8 mouse cellular contexts compared by ENCODE assay signal in genomic region chr11:9048011-9048702, GRCm38 (mm10). TPM values are rescaled to one million over a fixed set of nuclear protein-coding genes. Genes with fewer than 3 reads are reported as not detected.
DNase-seq lines count a peak whose midpoint lies in the region; ATAC-seq and TF ChIP-seq lines count a peak whose summit lies in the region.

TSS of gene Gm11992 (plus strand) at chr11:9048594.

- TF ChIP-seq EP300 in stomach, postnatal 0 days (optimal IDR thresholded peaks at IDR 0.05): no peak

- H3K36me3 ChIP-seq in forebrain, embryonic 14.5 days (ENCODE audit: control insufficient read depth, insufficient read depth, low read length): no peaks in the 10 kb centered on the region
- no peaks in the 10 kb centered on the region for H3K36me3 ChIP-seq in liver, embryonic 16.5 days (ENCODE audit: control insufficient read depth, insufficient read depth)
- H3K36me3 ChIP-seq in neural tube, embryonic 12.5 days: no peaks in the 10 kb centered on the region
- no peaks in the 10 kb centered on the region for H3K36me3 ChIP-seq in stomach, postnatal 0 days (ENCODE audit: control insufficient read depth, insufficient read depth, low read length)

- H3K9ac ChIP-seq in forebrain, embryonic 14.5 days (ENCODE audit: low read length): peak within 1 kb of the TSS; percentile 23; the same call in 1 of the 2 replicates
- no peak within 1 kb of the TSS for H3K9ac ChIP-seq in liver, embryonic 16.5 days (ENCODE audit: low read depth, low read length)
- peak within 1 kb of the TSS; percentile 29; the same call in 1 of the 2 replicates for H3K9ac ChIP-seq in neural tube, embryonic 12.5 days
- H3K9ac ChIP-seq in stomach, postnatal 0 days (ENCODE audit: low read length): peak within 1 kb of the TSS; percentile 56

- no peak within 1 kb of the TSS for H3K27ac ChIP-seq in forebrain, embryonic 14.5 days (ENCODE audit: low read depth, low read length)
- no peak within 1 kb of the TSS for H3K27ac ChIP-seq in liver, embryonic 16.5 days (ENCODE audit: low read length)
- H3K27ac ChIP-seq in neural tube, embryonic 12.5 days: no peak within 1 kb of the TSS
- H3K27ac ChIP-seq in stomach, postnatal 0 days (replicated peaks): 0 out of 2 replicates have a peak within 1 kb of the TSS, but pooled peaks have one; percentile 24

- no peak for TF ChIP-seq CTCF in stomach, postnatal 0 days (IDR thresholded peaks at IDR 0.05; ENCODE audit: low read depth)

- H3K4me3 ChIP-seq in forebrain, embryonic 14.5 days (ENCODE audit: low read depth, low read length): peak within 1 kb of the TSS; percentile 36
- peak within 1 kb of the TSS; percentile 55 for H3K4me3 ChIP-seq in liver, embryonic 16.5 days (ENCODE audit: low read depth, low read length)
- H3K4me3 ChIP-seq in neural tube, embryonic 12.5 days: peak within 1 kb of the TSS; percentile 47
- peak within 1 kb of the TSS; percentile 46 for H3K4me3 ChIP-seq in stomach, postnatal 0 days (ENCODE audit: low read depth, low read length)

- WGBS in forebrain, embryonic 14.5 days: 3% methylated on average over 21 of the region's 21 CpGs
- WGBS in large intestine, adult 2 months: 4% methylated on average over 21 of the region's 21 CpGs
- WGBS in liver, embryonic 16.5 days (ENCODE audit: insufficient replicate concordance): 2% methylated on average over 21 of the region's 21 CpGs
- WGBS in neural tube, embryonic 12.5 days: 5% methylated on average over 21 of the region's 21 CpGs
- 5% methylated on average over 21 of the region's 21 CpGs for WGBS in stomach, postnatal 0 days

- peaks cover 6% of the 10 kb centered on the region; the same call in 1 of the 2 replicates for H3K27me3 ChIP-seq in forebrain, embryonic 14.5 days (replicated peaks; ENCODE audit: control insufficient read depth, insufficient read depth, low read length)
- H3K27me3 ChIP-seq in liver, embryonic 16.5 days (ENCODE audit: control insufficient read depth, insufficient read depth, low read depth, low read length): no peaks in the 10 kb centered on the region; the same call in 1 of the 2 replicates
- H3K27me3 ChIP-seq in neural tube, embryonic 12.5 days (replicated peaks): peaks cover 15% of the 10 kb centered on the region
- no peaks in the 10 kb centered on the region for H3K27me3 ChIP-seq in stomach, postnatal 0 days (ENCODE audit: control insufficient read depth, insufficient read depth, low read length)

- peak within 1 kb of the TSS; percentile 77 for H3K4me2 ChIP-seq in forebrain, embryonic 14.5 days (ENCODE audit: low read length)
- H3K4me2 ChIP-seq in liver, embryonic 16.5 days (ENCODE audit: low read depth, low read length): peak within 1 kb of the TSS; percentile 76
- H3K4me2 ChIP-seq in neural tube, embryonic 12.5 days (replicated peaks): peak within 1 kb of the TSS; percentile 97
- H3K4me2 ChIP-seq in stomach, postnatal 0 days (replicated peaks; ENCODE audit: low read depth): peak within 1 kb of the TSS; percentile 88

- peak; percentile 100 for ATAC-seq in forebrain, embryonic 14.5 days
- ATAC-seq in liver, embryonic 16.5 days (ENCODE audit: low read depth): peak; percentile 99
- ATAC-seq in neural tube, embryonic 12.5 days (ENCODE audit: low FRiP score, low read depth): peak; percentile 100
- peak; percentile 100 for ATAC-seq in stomach, postnatal 0 days (ENCODE audit: low FRiP score, low TSS enrichment)

- H3K4me1 ChIP-seq in forebrain, embryonic 14.5 days (ENCODE audit: control insufficient read depth, insufficient read depth, low read length): no peaks in the 10 kb centered on the region; the same call in 1 of the 2 replicates
- no peaks in the 10 kb centered on the region; the same call in 1 of the 2 replicates for H3K4me1 ChIP-seq in liver, embryonic 16.5 days (ENCODE audit: control insufficient read depth, low read depth, low read length)
- peaks cover 5% of the 10 kb centered on the region for H3K4me1 ChIP-seq in neural tube, embryonic 12.5 days
- 0 out of 2 replicates have a peak, but pooled peaks cover 3% of the 10 kb centered on the region for H3K4me1 ChIP-seq in stomach, postnatal 0 days (replicated peaks; ENCODE audit: control insufficient read depth, insufficient read depth)

- no peaks in the 10 kb centered on the region for H3K9me3 ChIP-seq in forebrain, embryonic 14.5 days (replicated peaks; ENCODE audit: control insufficient read depth, low read length)
- no peaks in the 10 kb centered on the region for H3K9me3 ChIP-seq in liver, embryonic 16.5 days (replicated peaks; ENCODE audit: control insufficient read depth, low read length)
- H3K9me3 ChIP-seq in neural tube, embryonic 12.5 days: no peaks in the 10 kb centered on the region
- H3K9me3 ChIP-seq in stomach, postnatal 0 days (ENCODE audit: control insufficient read depth, low read length): no peaks in the 10 kb centered on the region

- intact Hi-C loops in heart, postnatal 10 days (cut with DNase I): no loop called here

- peak; percentile 93 for DNase-seq in ES-CJ7 (ENCODE audit: low read depth, low spot score)
- DNase-seq in cerebellum, adult 11-12 months: peak; percentile 22
- peak; percentile 94 for DNase-seq in forebrain, embryonic 14.5 days (ENCODE audit: low spot score)
- DNase-seq in heart, postnatal 10 days: peak; percentile 92
- peak; percentile 70 for DNase-seq in large intestine, adult 2 months (ENCODE audit: low read depth, low spot score)
- peak; percentile 93 for DNase-seq in stomach, postnatal 0 days (ENCODE audit: low spot score)

RNA-seq across cellular contexts. Expression of gene Gm11992, which starts in this region (rescaled TPM):
- 1.0 and 1.2 TPM in 2 replicates for polyA plus RNA-seq in forebrain, embryonic 14.5 days (2014; fragmentation: Nextera tagmentation; extraction: Ambion mirVana)
- total RNA-seq in heart, postnatal 10 days (2021): 1 to 10 TPM; 2.2 to 2.6 TPM
- 0.55 and 1.8 TPM in 2 replicates for polyA plus RNA-seq in large intestine, adult 2 months (2012; rRNA removed)
- polyA plus RNA-seq in liver, embryonic 16.5 days (2015; fragmentation: Nextera tagmentation; extraction: Ambion mirVana): 0.06 TPM in 1 of 2 replicates, not detected in the other
- 0.68 and 0.82 TPM in 2 replicates for polyA plus RNA-seq in neural tube, embryonic 12.5 days (2016; fragmentation: Nextera tagmentation; extraction: Ambion mirVana)
- polyA plus RNA-seq in stomach, postnatal 0 days (2015; fragmentation: Nextera tagmentation; extraction: Ambion mirVana): 3.7 and 3.8 TPM in 2 replicates

Comparison
In these comparisons a context has a peak if more than half of its experiments do, and no peak if none do; other contexts are left out.
1. Peak in ATAC-seq, H3K4me3 ChIP-seq and H3K4me2 ChIP-seq in liver, embryonic 16.5 days; RNA of the gene not detected or under 1 TPM.
2. Peak in ATAC-seq, H3K4me3 ChIP-seq, H3K9ac ChIP-seq and H3K4me2 ChIP-seq in neural tube, embryonic 12.5 days; RNA of the gene not detected or under 1 TPM.
3. DNase-seq: peak in every context shown above with its lines; median percentile 94 in forebrain, embryonic 14.5 days; 93 in ES-CJ7; 93 in stomach, postnatal 0 days; 92 in heart, postnatal 10 days; 70 in large intestine, adult 2 months; 22 in cerebellum, adult 11-12 months.